Mouse (Mus musculus) embryonic facial prominence, embryonic 10.5 days (tissue): ENCODE measurements around the gene Mcts2. TPM values are rescaled to one million over a fixed set of nuclear protein-coding genes. Genes with fewer than 3 reads are reported as not detected.

Source experiments
- DNase-seq: peaks from one replicate; pipeline ENCODE4 v3.0.0-alpha.2; 2017; ENCODE audit warnings: low spot score
- H3K27ac ChIP-seq: fragments of 300-500 bp; sonication (generic); replicated peaks from 2 replicates; pipeline ENCODE4 v1.5.1; 2016; ENCODE audit warnings: mild to moderate bottlenecking
- H3K27me3 ChIP-seq: fragments of 300-500 bp; sonication (generic); replicated peaks from 2 replicates; pipeline ENCODE4 v1.6.1; 2016; ENCODE audit warnings: low read depth, mild to moderate bottlenecking; ENCODE audit not compliant: poor library complexity, severe bottlenecking
- H3K36me3 ChIP-seq: fragments of 300-500 bp; sonication (generic); replicated peaks from 2 replicates; pipeline ENCODE4 v1.6.1; 2016; ENCODE audit warnings: mild to moderate bottlenecking, moderate library complexity
- H3K4me1 ChIP-seq: fragments of 300-500 bp; sonication (generic); 2 replicates; pipeline ENCODE4 v1.6.1; 2016
- H3K4me3 ChIP-seq: fragments of 300-500 bp; sonication (generic); 2 replicates; pipeline ENCODE4 v1.5.1; 2016; ENCODE audit warnings: mild to moderate bottlenecking, moderate library complexity
- H3K9me3 ChIP-seq: fragments of 300-500 bp; sonication (generic); 2 replicates; pipeline ENCODE4 v1.6.1; 2016; ENCODE audit warnings: mild to moderate bottlenecking
- WGBS: fragments of 180-500 bp; shearing (Covaris S2); methylation state at CpG from one replicate; pipeline ENCODE4 v1.1.7; 2016; 5-methylcytosine and 5-hydroxymethylcytosine counted together
- polyA plus RNA-seq: library from polyadenylated mRNA; unstranded; fragments of >200 nt; fragmentation: Nextera tagmentation; extraction: Ambion mirVana; gene quantifications from 2 replicates; pipeline ENCODE4 v1.2.1, GENCODE M21; 2016

Mcts2 gene
- polyA plus RNA-seq, 1 experiment from 2014 or later: 37.6 TPM

GRCm38 (mm10) chr2:152693735-152694134 is 6.9 kb downstream of the Mcts2 start:
- Histone ChIP-seq H3K9me3 (no peaks in the 10 kb centered on the region), H3K27ac (peak overlapping the region; percentile 76), H3K27me3 (no peaks in the 10 kb centered on the region), H3K4me3 (peak overlapping the region; percentile 40), H3K36me3 (peaks cover 90% of the 10 kb centered on the region), H3K4me1 (peaks cover 39% of the 10 kb centered on the region)
- no peak for DNase-seq
- 83% methylated on average over 13 of the region's 13 CpGs for WGBS

- H3K27me3 ChIP-seq: no peaks in the 10 kb centered on the region
- no peak overlapping the region for H3K27ac ChIP-seq
- 83% methylated on average over 7 of the region's 7 CpGs for WGBS
- peaks cover 90% of the 10 kb centered on the region for H3K36me3 ChIP-seq
- peaks cover 39% of the 10 kb centered on the region for H3K4me1 ChIP-seq
- no peaks in the 10 kb centered on the region for H3K9me3 ChIP-seq
- no peak overlapping the region for H3K4me3 ChIP-seq
- DNase-seq: no peak
These were observed 7.9 kb downstream of the Mcts2 start for GRCm38 (mm10) chr2:152694708-152695107.

- DNase-seq: peak; percentile 30
- Histone ChIP-seq H3K4me1 (peaks cover 39% of the 10 kb centered on the region), H3K36me3 (peaks cover 90% of the 10 kb centered on the region), H3K27me3 (no peaks in the 10 kb centered on the region), H3K9me3 (no peaks in the 10 kb centered on the region), H3K27ac (peak overlapping the region; percentile 82), H3K4me3 (no peak overlapping the region)
- WGBS: 71% methylated on average over 10 of the region's 10 CpGs
These were observed 9.2 kb downstream of the Mcts2 start for GRCm38 (mm10) chr2:152696016-152696415.

GRCm38 (mm10) chr2:152696476-152697164 is 9.8 kb downstream of the Mcts2 start:
- peaks cover 90% of the 10 kb centered on the region for H3K36me3 ChIP-seq
- H3K27me3 ChIP-seq: no peaks in the 10 kb centered on the region
- peaks cover 2% of the 10 kb centered on the region; the same call in 1 of the 2 replicates for H3K9me3 ChIP-seq
- peak overlapping the region; percentile 19; the same call in 1 of the 2 replicates for H3K4me3 ChIP-seq
- peak overlapping the region; percentile 82 for H3K27ac ChIP-seq
- WGBS: 43% methylated on average over 20 of the region's 20 CpGs
- peak; percentile 93 for DNase-seq
- H3K4me1 ChIP-seq: peaks cover 37% of the 10 kb centered on the region

GRCm38 (mm10) chr2:152700138-152700537 is 13.3 kb downstream of the Mcts2 start:
- H3K4me1 ChIP-seq: peaks cover 30% of the 10 kb centered on the region
- H3K9me3 ChIP-seq: peaks cover 2% of the 10 kb centered on the region; the same call in 1 of the 2 replicates
- H3K4me3 ChIP-seq: no peak overlapping the region
- H3K27ac ChIP-seq: 0 out of 2 replicates have a peak overlapping the region, but pooled peaks have one; percentile 21
- WGBS: 95% methylated on average over 10 of the region's 10 CpGs
- DNase-seq: no peak
- no peaks in the 10 kb centered on the region for H3K27me3 ChIP-seq
- H3K36me3 ChIP-seq: peaks cover 100% of the 10 kb centered on the region

GRCm38 (mm10) chr2:152700725-152701124 is 13.9 kb downstream of the Mcts2 start:
- WGBS: 90% methylated on average over 8 of the region's 8 CpGs
- H3K27ac ChIP-seq: no peak overlapping the region
- no peak for DNase-seq
- H3K4me3 ChIP-seq: no peak overlapping the region
- no peaks in the 10 kb centered on the region for H3K27me3 ChIP-seq
- H3K4me1 ChIP-seq: peaks cover 35% of the 10 kb centered on the region
- peaks cover 2% of the 10 kb centered on the region; the same call in 1 of the 2 replicates for H3K9me3 ChIP-seq
- peaks cover 100% of the 10 kb centered on the region for H3K36me3 ChIP-seq

- H3K27ac ChIP-seq: peak overlapping the region; percentile 94
These were observed 16.9 kb downstream of the Mcts2 start for GRCm38 (mm10) chr2:152703596-152704255.

GRCm38 (mm10) chr2:152704256-152704605 is 17.4 kb downstream of the Mcts2 start:
- 81% methylated on average over 5 of the region's 5 CpGs for WGBS
- peaks cover 87% of the 10 kb centered on the region for H3K36me3 ChIP-seq
- H3K4me1 ChIP-seq: peaks cover 50% of the 10 kb centered on the region
- H3K27ac ChIP-seq: peak overlapping the region; percentile 94
- no peak overlapping the region for H3K4me3 ChIP-seq
- no peak for DNase-seq
- no peaks in the 10 kb centered on the region for H3K27me3 ChIP-seq
- H3K9me3 ChIP-seq: peaks cover 2% of the 10 kb centered on the region; the same call in 1 of the 2 replicates

More at GRCm38 (mm10) chr2:152703596-152704255, 16.9 kb downstream of the Mcts2 start:
- no peak overlapping the region for H3K4me3 ChIP-seq
- 93% methylated on average over 21 of the region's 21 CpGs for WGBS
- H3K9me3 ChIP-seq: peaks cover 2% of the 10 kb centered on the region; the same call in 1 of the 2 replicates
- H3K27me3 ChIP-seq: no peaks in the 10 kb centered on the region
- peaks cover 89% of the 10 kb centered on the region for H3K36me3 ChIP-seq
- DNase-seq: no peak
- peaks cover 46% of the 10 kb centered on the region for H3K4me1 ChIP-seq

- WGBS: 87% methylated on average over 14 of the region's 14 CpGs
- Histone ChIP-seq H3K27me3 (no peaks in the 10 kb centered on the region), H3K4me1 (peaks cover 51% of the 10 kb centered on the region), H3K9me3 (peaks cover 2% of the 10 kb centered on the region; the same call in 1 of the 2 replicates), H3K36me3 (peaks cover 84% of the 10 kb centered on the region), H3K27ac (peak overlapping the region; percentile 94), H3K4me3 (no peak overlapping the region)
- DNase-seq: no peak
These were observed 18.1 kb downstream of the Mcts2 start for GRCm38 (mm10) chr2:152704811-152705370.

GRCm38 (mm10) chr2:152705993-152706571 is 19.2 kb downstream of the Mcts2 start:
- peak overlapping the region; percentile 1; the same call in 1 of the 2 replicates for H3K4me3 ChIP-seq
- H3K9me3 ChIP-seq: peaks cover 2% of the 10 kb centered on the region; the same call in 1 of the 2 replicates
- DNase-seq: peak; percentile 76
- 54% methylated on average over 22 of the region's 22 CpGs for WGBS
- no peaks in the 10 kb centered on the region for H3K27me3 ChIP-seq
- H3K4me1 ChIP-seq: peaks cover 51% of the 10 kb centered on the region
- peaks cover 75% of the 10 kb centered on the region for H3K36me3 ChIP-seq
- peak overlapping the region; percentile 94 for H3K27ac ChIP-seq

GRCm38 (mm10) chr2:152707186-152707585 is 20.4 kb downstream of the Mcts2 start:
- WGBS: 24% methylated on average over 7 of the region's 7 CpGs
- H3K27ac ChIP-seq: peak overlapping the region; percentile 94
- peak overlapping the region; percentile 61 for H3K4me3 ChIP-seq
- H3K9me3 ChIP-seq: no peaks in the 10 kb centered on the region
- no peak for DNase-seq
- peaks cover 64% of the 10 kb centered on the region for H3K36me3 ChIP-seq
- H3K27me3 ChIP-seq: no peaks in the 10 kb centered on the region
- peaks cover 51% of the 10 kb centered on the region for H3K4me1 ChIP-seq

GRCm38 (mm10) chr2:152707627-152708026 is 20.8 kb downstream of the Mcts2 start:
- H3K9me3 ChIP-seq: no peaks in the 10 kb centered on the region
- H3K4me3 ChIP-seq: peak overlapping the region; percentile 61
- peaks cover 51% of the 10 kb centered on the region for H3K4me1 ChIP-seq
- peak; percentile 95 for DNase-seq
- peak overlapping the region; percentile 94 for H3K27ac ChIP-seq
- 2% methylated on average over 31 of the region's 31 CpGs for WGBS
- H3K36me3 ChIP-seq: peaks cover 59% of the 10 kb centered on the region
- no peaks in the 10 kb centered on the region for H3K27me3 ChIP-seq
